Mouse (Mus musculus) stomach, postnatal 0 days (tissue): ENCODE measurements around the gene Vash2.

Experiments used
- CTCF ChIP-seq: IDR thresholded peaks from 2 replicates; pipeline ENCODE4 v1.5.1; 2016; ENCODE audit warnings: antibody characterized with exemption, low read depth, mild to moderate bottlenecking, moderate library complexity
- EP300 ChIP-seq: optimal IDR thresholded peaks from 2 replicates; pipeline ENCODE3; 2016; ENCODE audit warnings: antibody characterized with exemption

- TF ChIP-seq CTCF = no peak
- TF ChIP-seq EP300 = no peak
Measured at GRCm38 (mm10) chr1:191020217-191020924, 41.3 kb upstream of the Vash2 start.
